Mouse (Mus musculus): Measurements from ENCODE around the gene Haus6. TPM values are rescaled to one million over a fixed set of nuclear protein-coding genes. Genes with fewer than 3 reads are reported as not detected.
"Not testable (repeated sequence)": the region's sequence is repeated elsewhere in the genome, so short reads cannot be mapped to it uniquely, and the experiment has no call there.

Haus6 gene
- polyA plus RNA-seq, 1 experiment from 2014 or later: 10.6 TPM

DNA sequence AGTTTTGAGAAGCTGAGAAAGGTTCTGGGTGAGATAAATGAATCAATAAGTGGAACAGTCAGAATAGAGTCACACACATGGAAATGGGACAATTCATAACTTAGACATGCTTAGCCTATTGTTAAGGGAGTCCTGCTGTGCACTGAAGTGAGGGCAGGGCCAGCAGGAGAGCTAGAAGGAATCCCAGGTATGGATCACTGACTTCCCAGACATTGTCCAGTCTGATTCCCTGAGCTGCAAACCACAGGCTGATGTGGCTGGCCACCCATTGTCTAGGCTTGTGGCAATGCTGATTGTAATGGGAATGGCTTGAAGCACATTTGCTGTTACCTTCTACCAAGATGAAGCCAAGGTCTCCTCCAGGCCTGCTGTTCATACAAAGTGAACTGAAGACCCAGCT is 22.5 kb upstream of the Haus6 start:
- not testable (repeated sequence) for H3K27ac ChIP-seq (replicated peaks in 1 of 2; ENCODE audit: control insufficient read depth in 1 of 2, insufficient read depth in 1 of 2, low read depth in 2 of 2, low read length in 2 of 2); H3K36me3 ChIP-seq (ENCODE audit: control insufficient read depth, insufficient read depth, low read length); H3K27me3 ChIP-seq (ENCODE audit: control insufficient read depth, insufficient read depth, low read length); H3K4me2 ChIP-seq (ENCODE audit: low read length); H3K4me1 ChIP-seq (ENCODE audit: control insufficient read depth in 2 of 2, insufficient read depth in 2 of 2, low read length in 2 of 2); H3K4me3 ChIP-seq (ENCODE audit: control insufficient read depth in 1 of 2, insufficient read depth in 1 of 2, low read depth in 1 of 2, low read length in 2 of 2); H3K9ac ChIP-seq (ENCODE audit: low read length); ATAC-seq (ENCODE audit: insufficient number of reproducible peaks, insufficient read depth, low FRiP score, low read depth); H3K9me3 ChIP-seq (ENCODE audit: control insufficient read depth, low read length)

- ATAC-seq (ENCODE audit: insufficient number of reproducible peaks, insufficient read depth, low FRiP score, low read depth): not testable (repeated sequence)
Observed at GRCm38 (mm10) chr4:86632556-86632955, 20.7 kb upstream of the Haus6 start.

GRCm38 (mm10) chr4:86631831-86632230 is 20.0 kb upstream of the Haus6 start:
- Histone ChIP-seq H3K9me3 (ENCODE audit: control insufficient read depth, low read length) (no peaks in the 10 kb centered on the region; the same call in 1 of the 2 replicates), H3K27me3 (ENCODE audit: control insufficient read depth, insufficient read depth, low read length) (no peaks in the 10 kb centered on the region), H3K4me3 (ENCODE audit: control insufficient read depth in 1 of 2, insufficient read depth in 1 of 2, low read depth in 1 of 2, low read length in 2 of 2) (no peak overlapping the region), H3K9ac (ENCODE audit: low read length) (no peak overlapping the region), H3K27ac (replicated peaks in 1 of 2; ENCODE audit: control insufficient read depth in 1 of 2, insufficient read depth in 1 of 2, low read depth in 2 of 2, low read length in 2 of 2) (no peak overlapping the region), H3K4me1 (ENCODE audit: control insufficient read depth in 2 of 2, insufficient read depth in 2 of 2, low read length in 2 of 2) (no peaks in the 10 kb centered on the region), H3K36me3 (ENCODE audit: control insufficient read depth, insufficient read depth, low read length) (no peaks in the 10 kb centered on the region), H3K4me2 (ENCODE audit: low read length) (no peak overlapping the region)
- WGBS: 78% methylated on average over 4 of the region's 4 CpGs
- no peak for ATAC-seq (ENCODE audit: insufficient number of reproducible peaks, insufficient read depth, low FRiP score, low read depth)

More at GRCm38 (mm10) chr4:86632556-86632955, 20.7 kb upstream of the Haus6 start:
- WGBS: 80% methylated on average over 3 of the region's 5 CpGs
- not testable (repeated sequence) for H3K27me3 ChIP-seq (ENCODE audit: control insufficient read depth, insufficient read depth, low read length); H3K36me3 ChIP-seq (ENCODE audit: control insufficient read depth, insufficient read depth, low read length); H3K4me3 ChIP-seq (ENCODE audit: control insufficient read depth in 1 of 2, insufficient read depth in 1 of 2, low read depth in 1 of 2, low read length in 2 of 2); H3K4me2 ChIP-seq (ENCODE audit: low read length); H3K9ac ChIP-seq (ENCODE audit: low read length); H3K9me3 ChIP-seq (ENCODE audit: control insufficient read depth, low read length); H3K4me1 ChIP-seq (ENCODE audit: control insufficient read depth in 2 of 2, insufficient read depth in 2 of 2, low read length in 2 of 2); H3K27ac ChIP-seq (replicated peaks in 1 of 2; ENCODE audit: control insufficient read depth in 1 of 2, insufficient read depth in 1 of 2, low read depth in 2 of 2, low read length in 2 of 2)

- H3K36me3 ChIP-seq (ENCODE audit: control insufficient read depth, insufficient read depth, low read length); H3K4me1 ChIP-seq (ENCODE audit: control insufficient read depth in 2 of 2, insufficient read depth in 2 of 2, low read length in 2 of 2); H3K4me2 ChIP-seq (ENCODE audit: low read length); H3K27me3 ChIP-seq (ENCODE audit: control insufficient read depth, insufficient read depth, low read length); H3K27ac ChIP-seq (replicated peaks in 1 of 2; ENCODE audit: control insufficient read depth in 1 of 2, insufficient read depth in 1 of 2, low read depth in 2 of 2, low read length in 2 of 2); ATAC-seq (ENCODE audit: insufficient number of reproducible peaks, insufficient read depth, low FRiP score, low read depth); H3K4me3 ChIP-seq (ENCODE audit: control insufficient read depth in 1 of 2, insufficient read depth in 1 of 2, low read depth in 1 of 2, low read length in 2 of 2); H3K9ac ChIP-seq (ENCODE audit: low read length); H3K9me3 ChIP-seq (ENCODE audit: control insufficient read depth, low read length): not testable (repeated sequence)
- 86% methylated on average over 7 of the region's 7 CpGs for WGBS
Observed at GRCm38 (mm10) chr4:86626496-86626895, 14.6 kb upstream of the Haus6 start.

GRCm38 (mm10) chr4:86625463-86625862 is 13.6 kb upstream of the Haus6 start:
- no peaks in the 10 kb centered on the region for H3K27me3 ChIP-seq (ENCODE audit: control insufficient read depth, insufficient read depth, low read length)
- no peaks in the 10 kb centered on the region; the same call in 1 of the 2 replicates for H3K9me3 ChIP-seq (ENCODE audit: control insufficient read depth, low read length)
- no peak overlapping the region for H3K4me3 ChIP-seq (ENCODE audit: control insufficient read depth in 1 of 2, insufficient read depth in 1 of 2, low read depth in 1 of 2, low read length in 2 of 2)
- no peak for ATAC-seq (ENCODE audit: insufficient number of reproducible peaks, insufficient read depth, low FRiP score, low read depth)
- no peak overlapping the region for H3K4me2 ChIP-seq (ENCODE audit: low read length)
- no peaks in the 10 kb centered on the region for H3K36me3 ChIP-seq (ENCODE audit: control insufficient read depth, insufficient read depth, low read length)
- 74% methylated on average over 5 of the region's 5 CpGs for WGBS
- no peak overlapping the region for H3K27ac ChIP-seq (replicated peaks in 1 of 2; ENCODE audit: control insufficient read depth in 1 of 2, insufficient read depth in 1 of 2, low read depth in 2 of 2, low read length in 2 of 2)
- H3K9ac ChIP-seq (ENCODE audit: low read length): no peak overlapping the region
- H3K4me1 ChIP-seq (ENCODE audit: control insufficient read depth in 2 of 2, insufficient read depth in 2 of 2, low read length in 2 of 2): no peaks in the 10 kb centered on the region

DNA sequence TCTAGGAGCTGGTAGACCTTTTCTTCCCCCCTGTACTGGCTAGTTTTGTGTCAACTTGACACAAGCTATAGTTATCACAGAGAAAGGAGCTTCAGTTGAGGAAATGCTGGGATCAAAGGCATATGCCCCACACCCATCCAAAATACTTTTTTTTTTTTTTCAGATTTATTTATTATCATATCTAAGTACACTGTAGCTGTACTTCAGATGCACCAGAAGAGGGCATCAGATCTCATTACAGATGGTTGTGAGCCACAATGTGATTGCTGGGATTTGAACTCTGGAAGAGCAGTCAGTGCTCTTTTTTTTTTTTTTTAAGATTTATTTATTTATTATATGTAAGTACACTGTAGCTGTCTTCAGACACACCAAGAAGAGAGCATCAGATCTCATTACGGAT is 10.7 kb upstream of the Haus6 start:
- H3K4me1 ChIP-seq (ENCODE audit: control insufficient read depth in 2 of 2, insufficient read depth in 2 of 2, low read length in 2 of 2); H3K27me3 ChIP-seq (ENCODE audit: control insufficient read depth, insufficient read depth, low read length); H3K36me3 ChIP-seq (ENCODE audit: control insufficient read depth, insufficient read depth, low read length); ATAC-seq (ENCODE audit: insufficient number of reproducible peaks, insufficient read depth, low FRiP score, low read depth); H3K4me2 ChIP-seq (ENCODE audit: low read length); H3K4me3 ChIP-seq (ENCODE audit: control insufficient read depth in 1 of 2, insufficient read depth in 1 of 2, low read depth in 1 of 2, low read length in 2 of 2); H3K9me3 ChIP-seq (ENCODE audit: control insufficient read depth, low read length); H3K9ac ChIP-seq (ENCODE audit: low read length); H3K27ac ChIP-seq (replicated peaks in 1 of 2; ENCODE audit: control insufficient read depth in 1 of 2, insufficient read depth in 1 of 2, low read depth in 2 of 2, low read length in 2 of 2): not testable (repeated sequence)
- WGBS: 82% methylated on average over 1 of the region's 1 CpGs

GRCm38 (mm10) chr4:86622116-86622515 is 10.3 kb upstream of the Haus6 start:
- Histone ChIP-seq H3K4me3 (ENCODE audit: control insufficient read depth in 1 of 2, insufficient read depth in 1 of 2, low read depth in 1 of 2, low read length in 2 of 2) (no peak overlapping the region), H3K27ac (replicated peaks in 1 of 2; ENCODE audit: control insufficient read depth in 1 of 2, insufficient read depth in 1 of 2, low read depth in 2 of 2, low read length in 2 of 2) (no peak overlapping the region), H3K27me3 (ENCODE audit: control insufficient read depth, insufficient read depth, low read length) (no peaks in the 10 kb centered on the region), H3K9me3 (ENCODE audit: control insufficient read depth, low read length) (no peaks in the 10 kb centered on the region), H3K9ac (ENCODE audit: low read length) (no peak overlapping the region), H3K36me3 (ENCODE audit: control insufficient read depth, insufficient read depth, low read length) (no peaks in the 10 kb centered on the region), H3K4me1 (ENCODE audit: control insufficient read depth in 2 of 2, insufficient read depth in 2 of 2, low read length in 2 of 2) (no peaks in the 10 kb centered on the region), H3K4me2 (ENCODE audit: low read length) (no peak overlapping the region)
- no peak for ATAC-seq (ENCODE audit: insufficient number of reproducible peaks, insufficient read depth, low FRiP score, low read depth)
- WGBS: 63% methylated on average over 3 of the region's 3 CpGs

- ATAC-seq (ENCODE audit: insufficient number of reproducible peaks, insufficient read depth, low FRiP score, low read depth): no peak
- Histone ChIP-seq H3K4me2 (ENCODE audit: low read length) (no peak overlapping the region), H3K4me1 (ENCODE audit: control insufficient read depth in 2 of 2, insufficient read depth in 2 of 2, low read length in 2 of 2) (no peaks in the 10 kb centered on the region), H3K36me3 (ENCODE audit: control insufficient read depth, insufficient read depth, low read length) (no peaks in the 10 kb centered on the region), H3K9me3 (ENCODE audit: control insufficient read depth, low read length) (no peaks in the 10 kb centered on the region), H3K27ac (replicated peaks in 1 of 2; ENCODE audit: control insufficient read depth in 1 of 2, insufficient read depth in 1 of 2, low read depth in 2 of 2, low read length in 2 of 2) (no peak overlapping the region), H3K27me3 (ENCODE audit: control insufficient read depth, insufficient read depth, low read length) (no peaks in the 10 kb centered on the region), H3K9ac (ENCODE audit: low read length) (no peak overlapping the region), H3K4me3 (ENCODE audit: control insufficient read depth in 1 of 2, insufficient read depth in 1 of 2, low read depth in 1 of 2, low read length in 2 of 2) (no peak overlapping the region)
- WGBS: 56% methylated on average over 2 of the region's 2 CpGs
Observed at GRCm38 (mm10) chr4:86620506-86620905, 8.7 kb upstream of the Haus6 start.

All from heart, embryonic 14.5 days (tissue).